Mouse (Mus musculus) E14TG2a.4 (cell line): ENCODE measurements at regions not wholly inside any gene's neighbourhood (a gene's known extent, or its start where the extent isn't known, plus 50 kb on each side); places are given as distances from the start of the nearest gene placed in this dataset.

Experiments used
- H3K27me3 ChIP-seq: 2 replicates; pipeline ENCODE4 v1.6.1; 2014; ENCODE audit warnings: low read length, control low read depth; ENCODE audit not compliant: insufficient read depth
- H3K36me3 ChIP-seq: 2 replicates; pipeline ENCODE4 v1.6.1; 2014; ENCODE audit warnings: low read length, control low read depth; ENCODE audit not compliant: insufficient read depth
- H3K4me1 ChIP-seq: replicated peaks from 2 replicates; pipeline ENCODE4 v1.6.1; 2014; ENCODE audit warnings: low read depth, low read length, control low read depth
- H3K4me3 ChIP-seq: replicated peaks from 2 replicates; pipeline ENCODE4 v1.5.1; 2014; ENCODE audit warnings: mild to moderate bottlenecking, low read length
- H3K9me3 ChIP-seq: 2 replicates; pipeline ENCODE4 v1.6.1; 2014; ENCODE audit warnings: low read length, control low read depth
- CTCF ChIP-seq: conservative IDR thresholded peaks from 2 replicates; pipeline ENCODE4 v1.5.1; 2014; ENCODE audit warnings: low read length
- NANOG ChIP-seq: IDR thresholded peaks from 2 replicates; pipeline ENCODE4 v1.6.1; 2014; ENCODE audit warnings: borderline replicate concordance, low read length, mixed read lengths
- POU5F1 ChIP-seq: IDR thresholded peaks from 2 replicates; pipeline ENCODE4 v1.6.1; 2014; ENCODE audit warnings: low read length, borderline replicate concordance

DNA sequence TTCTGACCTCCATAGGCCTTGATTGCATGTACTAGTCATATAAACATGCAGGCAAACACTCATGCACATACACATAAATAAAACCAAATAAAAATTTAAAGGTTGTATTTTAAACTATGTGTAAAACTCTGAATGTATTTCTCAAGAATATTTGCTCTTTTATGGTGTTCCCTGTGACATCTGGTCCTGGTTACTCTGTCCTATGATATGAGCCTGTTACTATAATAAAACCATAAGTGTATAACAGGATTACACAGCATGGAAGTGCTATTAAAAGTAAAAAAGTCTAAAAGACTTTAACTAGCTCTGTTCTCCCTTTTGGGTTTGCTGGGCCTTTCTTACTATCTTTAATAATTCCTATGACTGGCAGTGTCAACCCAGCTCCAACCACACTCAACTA, 103.0 kb upstream of the Zpld1 start:
- no peaks in the 10 kb centered on the region for H3K9me3 ChIP-seq
- TF ChIP-seq CTCF = no peak
- TF ChIP-seq NANOG = no peak
- no peak for TF ChIP-seq POU5F1

DNA sequence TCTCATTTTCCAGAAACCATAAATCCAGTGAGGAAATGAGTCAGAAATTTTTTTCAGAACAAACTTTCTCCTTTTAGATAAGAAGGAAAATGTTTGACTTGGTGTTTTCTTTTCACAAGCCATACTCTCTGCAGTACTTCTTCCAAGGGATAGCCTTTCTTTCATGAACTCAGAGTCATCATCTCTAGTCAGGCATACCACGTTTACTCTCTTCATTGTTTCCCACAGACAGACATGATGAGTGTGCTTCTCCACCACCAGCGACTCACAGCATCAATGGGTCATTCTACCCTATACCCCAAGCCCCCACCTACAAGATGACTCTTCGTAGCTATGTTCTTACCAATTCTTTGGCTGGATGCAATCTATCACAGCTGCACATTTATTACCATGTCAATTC, 97.1 kb upstream of the Zpld1 start:
- Histone ChIP-seq H3K9me3 (no peaks in the 10 kb centered on the region), H3K36me3 (no peaks in the 10 kb centered on the region), H3K4me3 (no peak overlapping the region), H3K4me1 (no peaks in the 10 kb centered on the region), H3K27me3 (no peaks in the 10 kb centered on the region)
- TF ChIP-seq NANOG (no peak), POU5F1 (no peak), CTCF (no peak)

More for the DNA sequence above, 103.0 kb upstream of the Zpld1 start:
- no peak overlapping the region for H3K4me3 ChIP-seq
- H3K4me1 ChIP-seq = no peaks in the 10 kb centered on the region
- H3K36me3 ChIP-seq = no peaks in the 10 kb centered on the region
- no peaks in the 10 kb centered on the region for H3K27me3 ChIP-seq

DNA sequence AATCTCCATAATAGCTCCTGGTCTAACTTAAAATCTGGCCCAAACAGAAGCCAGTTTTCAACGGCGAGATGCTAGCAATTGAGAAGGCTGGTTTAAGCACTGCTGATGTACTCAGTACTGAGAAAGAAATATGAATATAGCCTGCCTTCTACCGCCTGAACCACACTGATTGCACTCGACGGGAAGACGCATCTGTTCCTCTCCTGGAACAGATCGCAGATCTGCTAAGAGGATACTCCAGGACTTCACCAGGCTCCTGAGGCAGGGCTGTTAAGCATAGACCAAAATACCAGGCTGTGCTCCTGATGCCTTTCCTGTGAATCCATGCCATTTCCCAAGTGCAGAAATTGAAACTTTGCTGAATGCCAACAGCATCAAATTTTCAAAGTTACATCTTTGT, 92.6 kb upstream of the Zpld1 start:
- TF ChIP-seq CTCF (no peak), NANOG (no peak), POU5F1 (no peak)
- Histone ChIP-seq H3K36me3 (no peaks in the 10 kb centered on the region), H3K4me3 (no peak overlapping the region), H3K4me1 (no peaks in the 10 kb centered on the region), H3K27me3 (no peaks in the 10 kb centered on the region), H3K9me3 (no peaks in the 10 kb centered on the region)

DNA sequence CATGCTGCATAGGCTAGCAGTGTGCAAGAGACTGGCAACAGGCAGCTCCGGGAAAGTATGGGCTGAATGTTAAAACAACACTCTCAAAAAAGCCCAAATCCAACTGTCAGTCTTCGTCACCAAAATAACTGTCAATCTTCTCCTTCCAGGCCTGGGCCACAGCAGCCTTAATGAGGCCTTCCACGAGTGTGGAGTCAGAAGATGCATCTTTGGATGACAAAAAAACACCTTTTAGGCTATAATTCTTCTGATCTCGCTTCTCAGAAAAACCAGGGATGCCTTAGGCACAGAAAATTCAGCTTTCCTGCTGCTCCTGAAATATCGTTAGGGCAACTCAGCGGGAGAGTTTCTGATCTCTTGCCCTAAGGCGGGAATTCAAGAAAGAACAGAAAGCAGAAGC, 82.2 kb upstream of the Zpld1 start:
- peaks cover 17% of the 10 kb centered on the region for H3K9me3 ChIP-seq
- H3K4me3 ChIP-seq = no peak overlapping the region
- no peaks in the 10 kb centered on the region for H3K27me3 ChIP-seq
- no peaks in the 10 kb centered on the region for H3K36me3 ChIP-seq
- TF ChIP-seq POU5F1 = no peak
- no peak for TF ChIP-seq CTCF
- TF ChIP-seq NANOG = no peak
- H3K4me1 ChIP-seq = 0 out of 2 replicates have a peak, but pooled peaks cover 2% of the 10 kb centered on the region

DNA sequence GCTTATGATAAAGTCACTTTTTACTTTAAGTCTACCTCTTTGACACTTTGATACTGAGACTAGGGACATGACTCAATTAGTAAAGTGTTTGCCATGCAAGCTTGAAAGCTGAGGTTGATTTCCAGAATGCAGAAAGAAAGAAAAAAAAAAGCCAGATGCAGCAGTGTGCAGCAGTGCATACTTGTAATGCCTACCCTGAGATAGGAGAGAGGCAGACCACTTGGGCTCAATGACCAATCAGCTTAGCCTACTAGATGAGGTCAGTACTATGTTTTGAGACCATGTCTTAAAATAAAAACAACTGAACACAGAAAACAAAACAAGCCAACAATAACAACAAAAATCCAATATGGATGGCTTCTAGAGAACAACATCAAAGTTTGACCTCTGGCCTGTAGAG, 81.4 kb upstream of the Zpld1 start:
- Histone ChIP-seq H3K4me1 (0 out of 2 replicates have a peak, but pooled peaks cover 2% of the 10 kb centered on the region), H3K36me3 (no peaks in the 10 kb centered on the region), H3K9me3 (peaks cover 10% of the 10 kb centered on the region), H3K4me3 (no peak overlapping the region), H3K27me3 (no peaks in the 10 kb centered on the region)
- TF ChIP-seq CTCF (no peak), POU5F1 (no peak), NANOG (no peak)

DNA sequence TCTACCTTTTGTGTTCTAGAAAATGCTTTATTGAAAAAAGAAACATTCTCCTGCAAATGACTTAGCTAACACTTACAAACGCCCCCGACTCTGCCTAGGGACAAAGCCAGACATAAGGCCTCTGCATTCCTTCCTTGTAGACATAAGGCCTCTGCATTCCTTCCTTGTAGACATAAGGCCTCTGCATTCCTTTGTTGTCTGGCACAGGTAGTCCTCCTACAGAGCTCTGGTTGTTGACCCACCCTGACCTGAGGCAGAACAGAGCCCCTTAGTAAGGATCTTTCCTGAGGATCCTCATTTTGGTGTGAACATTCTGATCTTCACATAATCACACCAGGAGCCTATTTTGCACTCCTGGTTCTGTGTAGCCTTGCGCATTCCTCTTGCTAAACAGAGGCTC, 80.9 kb upstream of the Zpld1 start:
- Histone ChIP-seq H3K9me3 (peaks cover 5% of the 10 kb centered on the region), H3K4me3 (no peak overlapping the region), H3K4me1 (0 out of 2 replicates have a peak, but pooled peaks cover 2% of the 10 kb centered on the region), H3K36me3 (no peaks in the 10 kb centered on the region), H3K27me3 (no peaks in the 10 kb centered on the region)
- TF ChIP-seq NANOG = no peak
- TF ChIP-seq CTCF = no peak
- TF ChIP-seq POU5F1 = no peak

DNA sequence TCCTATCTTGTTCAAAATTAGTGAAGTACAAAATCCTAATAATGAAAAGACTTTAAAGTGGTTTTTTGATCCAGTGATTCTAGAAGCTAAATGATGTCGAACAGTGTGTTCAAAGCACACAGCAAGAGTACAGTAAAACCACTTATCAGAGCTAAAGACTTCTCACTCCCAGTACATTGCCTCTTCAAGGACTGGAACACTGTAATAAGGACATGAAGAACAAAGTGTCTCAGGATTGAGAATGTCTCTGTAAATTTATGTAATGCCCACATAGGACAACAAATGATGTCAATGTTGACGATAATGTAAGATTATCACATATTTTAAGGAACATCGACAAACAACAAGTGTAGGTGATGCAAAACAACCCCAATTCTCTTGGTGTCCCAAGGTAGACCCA, 78.1 kb upstream of the Zpld1 start:
- Histone ChIP-seq H3K4me3 (no peak overlapping the region), H3K4me1 (0 out of 2 replicates have a peak, but pooled peaks cover 2% of the 10 kb centered on the region), H3K9me3 (no peaks in the 10 kb centered on the region), H3K36me3 (no peaks in the 10 kb centered on the region), H3K27me3 (no peaks in the 10 kb centered on the region)
- TF ChIP-seq POU5F1 = no peak
- no peak for TF ChIP-seq NANOG

DNA sequence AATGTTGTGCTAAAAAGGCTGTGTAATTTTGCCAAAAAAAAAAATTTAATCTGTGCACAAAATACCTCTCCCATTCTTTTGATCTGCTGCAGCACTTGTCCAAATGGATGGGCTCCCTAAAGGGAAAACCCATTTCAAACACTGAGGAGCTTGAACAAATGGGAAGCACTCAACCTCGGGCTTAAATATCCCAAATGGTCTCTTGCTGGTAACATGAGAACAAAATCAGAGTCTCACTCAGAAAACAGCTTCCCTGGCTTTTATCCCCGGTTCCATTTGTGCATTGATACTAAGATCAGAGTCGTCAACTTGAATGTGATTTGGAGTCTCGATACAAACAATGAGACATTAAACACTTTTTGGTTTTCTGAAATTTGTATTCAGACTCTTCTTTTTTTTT, 59.9 kb upstream of the Zpld1 start:
- TF ChIP-seq CTCF (no peak), NANOG (no peak), POU5F1 (no peak)
- no peaks in the 10 kb centered on the region for H3K4me1 ChIP-seq
- no peak overlapping the region for H3K4me3 ChIP-seq
- H3K36me3 ChIP-seq = no peaks in the 10 kb centered on the region
- no peaks in the 10 kb centered on the region for H3K27me3 ChIP-seq
- no peaks in the 10 kb centered on the region for H3K9me3 ChIP-seq

DNA sequence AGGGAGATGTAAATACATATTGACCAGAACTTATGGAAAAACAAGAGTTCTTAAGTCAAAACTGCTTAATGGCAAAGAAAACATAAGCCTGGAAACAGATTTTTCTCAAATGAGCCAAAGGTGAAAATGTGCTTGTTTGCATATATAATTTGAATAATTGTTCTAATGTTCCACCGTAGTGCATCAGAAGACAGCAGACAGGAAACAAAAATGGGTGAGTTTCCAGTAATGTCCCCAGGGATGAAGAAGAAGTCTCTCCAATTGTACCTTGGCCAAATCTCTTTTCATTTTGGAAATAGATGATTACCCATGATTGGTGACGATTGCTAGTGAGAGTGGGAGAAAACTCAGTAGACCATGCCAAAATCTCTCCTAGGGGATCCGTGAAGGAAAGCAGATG, 58.3 kb upstream of the Zpld1 start:
- no peaks in the 10 kb centered on the region for H3K36me3 ChIP-seq
- H3K9me3 ChIP-seq = no peaks in the 10 kb centered on the region
- TF ChIP-seq POU5F1 (no peak), CTCF (no peak), NANOG (no peak)
- H3K4me1 ChIP-seq = no peaks in the 10 kb centered on the region
- no peaks in the 10 kb centered on the region for H3K27me3 ChIP-seq
- no peak overlapping the region for H3K4me3 ChIP-seq
